Mouse (Mus musculus): Measurements from ENCODE around the gene Ifrd2. TPM values are rescaled to one million over a fixed set of nuclear protein-coding genes. Genes with fewer than 3 reads are reported as not detected.

Gene Ifrd2
- polyA plus RNA-seq, 1 experiment from 2014 or later: 14.5 TPM

DNA sequence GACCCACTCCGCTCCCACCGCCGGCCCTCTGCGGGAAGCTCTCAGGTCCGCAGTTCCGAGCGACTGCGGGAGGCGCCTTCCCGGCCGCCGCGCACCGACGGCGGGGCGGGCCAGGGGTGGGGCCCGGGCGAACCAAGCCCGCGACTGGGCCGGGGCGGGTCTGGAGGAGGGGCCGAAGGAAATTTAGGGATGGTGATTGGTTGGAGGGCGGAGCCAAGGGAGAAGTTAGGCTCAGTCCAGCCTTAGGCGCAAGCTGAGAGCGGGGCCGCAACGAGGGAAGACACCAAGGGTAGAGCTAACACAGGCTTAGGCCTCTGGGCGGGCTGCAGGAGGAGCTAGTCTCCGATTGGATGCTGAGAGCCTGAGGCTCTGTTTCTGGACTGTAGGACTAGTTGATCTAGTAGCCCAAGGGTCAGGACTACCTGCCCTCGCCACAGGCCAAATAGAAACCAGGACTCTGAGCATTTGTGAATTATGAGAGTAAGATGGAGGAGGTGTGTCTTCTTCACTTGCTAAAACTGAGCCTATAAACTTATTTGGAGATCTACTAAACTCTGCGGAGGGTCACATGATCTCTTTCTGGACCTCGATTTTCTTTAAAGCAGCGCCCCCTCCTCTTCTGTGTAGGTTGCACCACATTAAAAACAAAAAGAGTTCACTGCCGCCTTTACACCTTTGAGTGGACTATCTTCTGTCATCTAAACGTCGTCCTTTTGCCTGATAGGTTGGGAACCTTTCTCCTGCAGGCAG, 48.0 kb downstream of the Ifrd2 start, which contains the start of gene Gnai2:
TSS of gene Gnai2 (minus strand) at position 89 of the 750 bp plus-strand sequence.
- Histone ChIP-seq H3K9me3 (ENCODE audit: control insufficient read depth, low read length) (no peaks in the 10 kb centered on the region), H3K4me2 (ENCODE audit: low read length) (peak within 1 kb of the TSS; percentile 85), H3K27me3 (ENCODE audit: control insufficient read depth, insufficient read depth, low read length) (no peaks in the 10 kb centered on the region), H3K4me1 (ENCODE audit: control insufficient read depth, insufficient read depth, low read length) (peaks cover 49% of the 10 kb centered on the region), H3K27ac (replicated peaks; ENCODE audit: low read depth, low read length) (peak within 1 kb of the TSS; percentile 99), H3K4me3 (replicated peaks; ENCODE audit: low read depth, low read length) (peak within 1 kb of the TSS; percentile 80), H3K36me3 (ENCODE audit: control insufficient read depth, insufficient read depth, low read length) (no peaks in the 10 kb centered on the region), H3K9ac (replicated peaks; ENCODE audit: low read length) (peak within 1 kb of the TSS; percentile 84)
- ATAC-seq (ENCODE audit: low FRiP score, low TSS enrichment) (peak; percentile 87), DNase-seq (peak; percentile 95)
- 4% methylated on average over 38 of the region's 38 CpGs for WGBS

DNA sequence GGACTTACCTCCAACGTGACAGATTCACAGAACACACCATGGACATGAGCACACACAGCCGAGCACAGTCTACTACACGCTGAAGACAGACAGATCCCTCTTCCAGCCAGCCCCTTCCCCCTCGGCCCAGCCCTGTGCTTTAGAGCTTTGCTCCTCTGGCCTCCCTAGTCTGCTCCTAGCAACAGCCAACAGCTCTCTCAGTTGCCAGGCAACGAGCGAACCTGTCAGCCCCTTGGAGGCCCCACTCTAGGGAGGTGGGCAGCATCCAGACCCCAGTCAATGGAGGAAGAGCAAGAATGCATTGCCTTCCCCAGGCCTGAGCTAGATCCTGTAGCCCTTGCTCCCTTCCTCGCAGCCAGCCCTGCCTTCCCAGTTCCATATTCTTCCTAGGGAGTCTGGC, 49.6 kb downstream of the Ifrd2 start:
- peak overlapping the region; percentile 86 for H3K27ac ChIP-seq (replicated peaks; ENCODE audit: low read depth, low read length)
- peak overlapping the region; percentile 29 for H3K4me2 ChIP-seq (ENCODE audit: low read length)
- no peaks in the 10 kb centered on the region for H3K36me3 ChIP-seq (ENCODE audit: control insufficient read depth, insufficient read depth, low read length)
- peaks cover 33% of the 10 kb centered on the region for H3K4me1 ChIP-seq (ENCODE audit: control insufficient read depth, insufficient read depth, low read length)
- H3K9ac ChIP-seq (replicated peaks; ENCODE audit: low read length): no peak overlapping the region; the same call in 1 of the 2 replicates
- peak; percentile 86 for DNase-seq
- H3K4me3 ChIP-seq (replicated peaks; ENCODE audit: low read depth, low read length): no peak overlapping the region
- 1% methylated on average over 7 of the region's 7 CpGs for WGBS
- no peaks in the 10 kb centered on the region for H3K9me3 ChIP-seq (ENCODE audit: control insufficient read depth, low read length)
- ATAC-seq (ENCODE audit: low FRiP score, low TSS enrichment): peak; percentile 28; the same call in 1 of the 2 replicates
- H3K27me3 ChIP-seq (ENCODE audit: control insufficient read depth, insufficient read depth, low read length): no peaks in the 10 kb centered on the region

DNA sequence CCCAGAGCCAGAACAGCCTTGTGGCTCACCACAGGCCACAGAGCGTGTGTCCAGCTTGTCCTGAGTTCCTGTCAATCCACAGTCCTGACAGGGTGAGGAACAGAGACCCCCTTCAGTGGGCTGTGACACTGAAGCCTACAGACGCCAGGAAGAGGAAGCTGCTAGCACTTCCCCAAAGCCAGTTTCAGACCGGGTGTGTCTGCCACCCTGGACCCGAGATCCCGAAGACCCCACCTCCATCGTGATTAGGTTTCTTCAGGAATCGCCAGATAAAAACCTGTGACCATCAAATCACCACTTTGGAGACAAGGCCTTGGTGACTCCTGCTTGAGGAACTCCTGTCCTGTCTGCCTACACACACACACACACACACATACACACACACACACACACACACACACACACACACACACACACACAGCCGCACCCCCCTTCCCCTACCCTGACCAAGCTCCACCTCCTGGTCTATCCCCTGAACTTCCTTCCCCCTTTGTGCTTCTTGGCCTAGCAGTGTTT, 52.9 kb downstream of the Ifrd2 start:
- Histone ChIP-seq H3K27me3 (ENCODE audit: control insufficient read depth, insufficient read depth, low read length) (no peaks in the 10 kb centered on the region), H3K9me3 (ENCODE audit: control insufficient read depth, low read length) (no peaks in the 10 kb centered on the region), H3K36me3 (ENCODE audit: control insufficient read depth, insufficient read depth, low read length) (no peaks in the 10 kb centered on the region), H3K4me2 (ENCODE audit: low read length) (no peak overlapping the region), H3K9ac (replicated peaks; ENCODE audit: low read length) (no peak overlapping the region), H3K27ac (replicated peaks; ENCODE audit: low read depth, low read length) (no peak overlapping the region), H3K4me1 (ENCODE audit: control insufficient read depth, insufficient read depth, low read length) (peaks cover 23% of the 10 kb centered on the region), H3K4me3 (replicated peaks; ENCODE audit: low read depth, low read length) (no peak overlapping the region)
- DNase-seq (no peak), ATAC-seq (ENCODE audit: low FRiP score, low TSS enrichment) (no peak)
- 33% methylated on average over 8 of the region's 8 CpGs for WGBS

DNA sequence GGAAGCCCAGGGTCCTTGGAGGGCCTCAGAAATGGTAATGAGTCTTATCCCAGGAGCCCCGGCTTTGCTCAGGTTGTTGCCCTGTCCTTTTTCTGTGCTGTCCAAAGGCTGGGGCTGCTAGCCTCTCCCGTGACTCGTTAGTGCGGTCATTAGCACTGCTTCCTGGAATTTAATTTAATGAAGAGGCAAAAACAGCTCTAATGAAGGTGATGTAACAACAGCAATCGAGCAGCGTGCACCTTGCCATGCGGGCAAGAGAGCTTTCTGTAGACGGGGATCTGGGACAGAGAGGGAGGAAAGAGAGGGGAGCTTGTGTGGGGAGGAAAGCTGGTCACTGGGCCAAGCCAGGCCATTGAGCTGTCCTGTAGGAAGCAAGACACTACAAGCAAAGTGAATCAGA, 54.2 kb downstream of the Ifrd2 start:
- H3K27ac ChIP-seq (replicated peaks; ENCODE audit: low read depth, low read length): no peak overlapping the region
- H3K27me3 ChIP-seq (ENCODE audit: control insufficient read depth, insufficient read depth, low read length): no peaks in the 10 kb centered on the region
- ATAC-seq (ENCODE audit: low FRiP score, low TSS enrichment): no peak
- no peak for DNase-seq
- H3K9me3 ChIP-seq (ENCODE audit: control insufficient read depth, low read length): no peaks in the 10 kb centered on the region
- H3K9ac ChIP-seq (replicated peaks; ENCODE audit: low read length): no peak overlapping the region
- 38% methylated on average over 8 of the region's 8 CpGs for WGBS
- H3K4me1 ChIP-seq (ENCODE audit: control insufficient read depth, insufficient read depth, low read length): peaks cover 16% of the 10 kb centered on the region
- no peak overlapping the region for H3K4me2 ChIP-seq (ENCODE audit: low read length)
- no peaks in the 10 kb centered on the region for H3K36me3 ChIP-seq (ENCODE audit: control insufficient read depth, insufficient read depth, low read length)
- no peak overlapping the region for H3K4me3 ChIP-seq (replicated peaks; ENCODE audit: low read depth, low read length)

Other genes with a start within 250 kb of the Ifrd2 start
- gene Hemk1, start 249.3 kb upstream of the Ifrd2 start, polyA plus RNA-seq (2014; fragmentation: Nextera tagmentation; extraction: Ambion mirVana): 20.9 and 21.7 TPM in 2 replicates
- 4.1 and 6.3 TPM in 2 replicates for gene 6430571L13Rik, start 247.0 kb upstream of the Ifrd2 start, polyA plus RNA-seq (2014; fragmentation: Nextera tagmentation; extraction: Ambion mirVana)
- 7.9 and 10.6 TPM in 2 replicates for gene Cacna2d2, start 188.0 kb upstream of the Ifrd2 start, polyA plus RNA-seq (2014; fragmentation: Nextera tagmentation; extraction: Ambion mirVana)
- 50.9 and 51.7 TPM in 2 replicates for gene Tmem115, start 53.7 kb upstream of the Ifrd2 start, polyA plus RNA-seq (2014; fragmentation: Nextera tagmentation; extraction: Ambion mirVana)
- 35.1 and 49.6 TPM in 2 replicates for gene Cyb561d2, start 45.4 kb upstream of the Ifrd2 start, polyA plus RNA-seq (2014; fragmentation: Nextera tagmentation; extraction: Ambion mirVana)
- gene Nprl2, start 45.4 kb upstream of the Ifrd2 start, polyA plus RNA-seq (2014; fragmentation: Nextera tagmentation; extraction: Ambion mirVana): 69.4 and 75.7 TPM in 2 replicates
- gene Zmynd10, start 40.3 kb upstream of the Ifrd2 start, polyA plus RNA-seq (2014; fragmentation: Nextera tagmentation; extraction: Ambion mirVana): 2.2 and 2.5 TPM in 2 replicates
- gene Rassf1, start 36.1 kb upstream of the Ifrd2 start, polyA plus RNA-seq (2014; fragmentation: Nextera tagmentation; extraction: Ambion mirVana): 35.5 and 40.4 TPM in 2 replicates
- gene Tusc2, start 24.4 kb upstream of the Ifrd2 start, polyA plus RNA-seq (2014; fragmentation: Nextera tagmentation; extraction: Ambion mirVana): 119 and 120 TPM in 2 replicates
- 86.8 and 97.7 TPM in 2 replicates for gene Hyal2, start 19.7 kb upstream of the Ifrd2 start, polyA plus RNA-seq (2014; fragmentation: Nextera tagmentation; extraction: Ambion mirVana)
- gene Hyal1, start 10.7 kb upstream of the Ifrd2 start, polyA plus RNA-seq (2014; fragmentation: Nextera tagmentation; extraction: Ambion mirVana): 3.4 and 4.9 TPM in 2 replicates
- 14.1 and 18.2 TPM in 2 replicates for gene Naa80, start 8.8 kb upstream of the Ifrd2 start, polyA plus RNA-seq (2014; fragmentation: Nextera tagmentation; extraction: Ambion mirVana)
- 0.89 and 1.4 TPM in 2 replicates for gene Hyal3, start 6.8 kb upstream of the Ifrd2 start, polyA plus RNA-seq (2014; fragmentation: Nextera tagmentation; extraction: Ambion mirVana)
- 1.5 and 3.2 TPM in 2 replicates for gene Sema3b, start 21.6 kb downstream of the Ifrd2 start, polyA plus RNA-seq (2014; fragmentation: Nextera tagmentation; extraction: Ambion mirVana)
- gene Gnai2, start 47.7 kb downstream of the Ifrd2 start, polyA plus RNA-seq (2014; fragmentation: Nextera tagmentation; extraction: Ambion mirVana): 284 and 326 TPM in 2 replicates
- gene Slc38a3, start 81.9 kb downstream of the Ifrd2 start, polyA plus RNA-seq (2014; fragmentation: Nextera tagmentation; extraction: Ambion mirVana): 20.4 and 31.9 TPM in 2 replicates
- 0.97 and 2.0 TPM in 2 replicates for gene Gnat1, start 92.1 kb downstream of the Ifrd2 start, polyA plus RNA-seq (2014; fragmentation: Nextera tagmentation; extraction: Ambion mirVana)
- gene Sema3f, start 122.8 kb downstream of the Ifrd2 start, polyA plus RNA-seq (2014; fragmentation: Nextera tagmentation; extraction: Ambion mirVana): 34.0 and 37.0 TPM in 2 replicates
- gene Rbm5, start 183.4 kb downstream of the Ifrd2 start, polyA plus RNA-seq (2014; fragmentation: Nextera tagmentation; extraction: Ambion mirVana): 190 and 241 TPM in 2 replicates

Measured in midbrain, embryonic 14.5 days (tissue).